Mouse (Mus musculus) embryonic facial prominence, embryonic 14.5 days (tissue): ENCODE results near the gene Adamts14. TPM values are rescaled to one million over a fixed set of nuclear protein-coding genes. Genes with fewer than 3 reads are reported as not detected.
A peak's percentile ranks its signal among the peaks of the same experiment; 100 is the strongest.

ENCODE experiments used
- ATAC-seq: fragments of 200-750 bp; cut with Nextera tagmentation; 2 replicates; pipeline ENCODE4 v1.8.0; 2017; ENCODE audit warnings: low read depth, moderate number of reproducible peaks, moderate TSS enrichment
- DNase-seq: peaks from one replicate; pipeline ENCODE4 v3.0.0-alpha.2; 2015; ENCODE audit warnings: low spot score
- H3K27ac ChIP-seq: fragments of 300-500 bp; sonication (generic); replicated peaks from 2 replicates; pipeline ENCODE4 v1.5.1; 2014; ENCODE audit warnings: low read depth, mild to moderate bottlenecking, low read length, moderate library complexity
- H3K27me3 ChIP-seq: fragments of 300-500 bp; sonication (generic); replicated peaks from 2 replicates; pipeline ENCODE4 v1.6.1; 2014; ENCODE audit warnings: low read length; ENCODE audit not compliant: control insufficient read depth, insufficient read depth
- H3K36me3 ChIP-seq: fragments of 300-500 bp; sonication (generic); 2 replicates; pipeline ENCODE4 v1.6.1; 2014; ENCODE audit warnings: low read length, mixed read lengths; ENCODE audit not compliant: control insufficient read depth, insufficient read depth
- H3K4me1 ChIP-seq: fragments of 300-500 bp; sonication (generic); 2 replicates; pipeline ENCODE4 v1.6.1; 2014; ENCODE audit warnings: antibody characterized with exemption, low read length; ENCODE audit not compliant: control insufficient read depth, insufficient read depth
- H3K4me2 ChIP-seq: fragments of 300-500 bp; sonication (generic); 2 replicates; pipeline ENCODE4 v1.6.1; 2014; ENCODE audit warnings: low read depth, mild to moderate bottlenecking, low read length, moderate library complexity, mixed read lengths
- H3K4me3 ChIP-seq: fragments of 300-500 bp; sonication (generic); 2 replicates; pipeline ENCODE4 v1.5.1; 2014; ENCODE audit warnings: low read depth, mild to moderate bottlenecking, low read length
- H3K9ac ChIP-seq: fragments of 300-500 bp; sonication (generic); 2 replicates; pipeline ENCODE4 v1.6.1; 2014; ENCODE audit warnings: low read depth, mild to moderate bottlenecking, low read length, moderate library complexity, mixed read lengths
- H3K9me3 ChIP-seq: fragments of 300-500 bp; sonication (generic); 2 replicates; pipeline ENCODE4 v1.6.1; 2016; ENCODE audit warnings: low read length; ENCODE audit not compliant: control insufficient read depth
- WGBS: fragments of 180-500 bp; shearing (Covaris S2); extraction: QIAGEN DNeasy Blood & Tissue Kit; methylation state at CpG from one replicate; pipeline ENCODE4 v1.1.7; 2014; 5-methylcytosine and 5-hydroxymethylcytosine counted together
- polyA plus RNA-seq: library from polyadenylated mRNA; unstranded; fragments of >200 nt; fragmentation: Nextera tagmentation; extraction: Ambion mirVana; gene quantifications from 2 replicates; pipeline ENCODE4 v1.2.1, GENCODE M21; 2014

Gene Adamts14
- polyA plus RNA-seq, 1 experiment from 2014 or later, result 7.3 TPM

DNA sequence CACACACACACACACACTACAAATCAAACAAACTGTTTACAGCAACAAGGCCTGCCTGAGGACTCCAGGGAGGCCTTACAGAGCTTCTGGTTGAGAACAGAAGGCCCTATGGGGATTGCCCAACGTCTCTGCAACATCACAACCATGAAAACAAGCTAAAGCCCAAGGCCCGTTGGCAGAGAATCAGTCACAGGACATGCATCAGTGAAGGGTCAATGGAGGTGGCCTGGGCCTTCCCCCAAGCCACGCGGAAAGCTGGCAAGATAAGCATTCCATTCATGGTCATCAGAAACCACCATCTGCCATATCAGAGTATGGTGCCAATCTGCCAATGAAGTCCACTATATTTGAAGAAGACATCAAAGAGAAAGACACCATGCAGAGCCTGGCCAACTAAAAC lies 112.6 kb downstream of the Adamts14 start:
- H3K27ac ChIP-seq, result no peak overlapping the region
- no peaks in the 10 kb centered on the region for H3K4me1 ChIP-seq
- H3K36me3 ChIP-seq, result no peaks in the 10 kb centered on the region
- DNase-seq (no peak), ATAC-seq (no peak)
- H3K9me3 ChIP-seq, result no peaks in the 10 kb centered on the region
- H3K4me2 ChIP-seq, result no peak overlapping the region
- no peak overlapping the region for H3K4me3 ChIP-seq
- no peaks in the 10 kb centered on the region for H3K27me3 ChIP-seq
- no peak overlapping the region for H3K9ac ChIP-seq
- 77% methylated on average over 4 of the region's 4 CpGs for WGBS

DNA sequence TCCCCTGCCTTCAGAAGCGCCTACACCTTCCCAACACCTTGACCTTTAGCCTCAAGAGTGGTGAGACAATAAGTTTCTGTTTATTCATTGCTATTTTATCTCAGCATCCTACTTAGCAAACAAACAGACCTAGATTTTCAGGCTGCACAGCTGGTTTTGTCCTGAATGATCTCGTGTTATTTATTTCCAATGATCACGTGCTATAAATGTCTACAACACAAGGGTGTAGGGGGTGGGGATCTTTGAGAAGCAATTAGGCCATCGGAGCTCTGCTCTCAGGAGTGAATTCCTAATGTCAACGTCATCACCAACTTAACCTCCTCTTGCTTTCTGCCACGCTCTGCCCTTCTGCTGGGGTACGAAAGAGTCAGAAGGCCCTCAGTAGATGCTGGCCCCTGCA lies 113.1 kb downstream of the Adamts14 start:
- DNase-seq, result no peak
- WGBS, result 77% methylated on average over 7 of the region's 7 CpGs

DNA sequence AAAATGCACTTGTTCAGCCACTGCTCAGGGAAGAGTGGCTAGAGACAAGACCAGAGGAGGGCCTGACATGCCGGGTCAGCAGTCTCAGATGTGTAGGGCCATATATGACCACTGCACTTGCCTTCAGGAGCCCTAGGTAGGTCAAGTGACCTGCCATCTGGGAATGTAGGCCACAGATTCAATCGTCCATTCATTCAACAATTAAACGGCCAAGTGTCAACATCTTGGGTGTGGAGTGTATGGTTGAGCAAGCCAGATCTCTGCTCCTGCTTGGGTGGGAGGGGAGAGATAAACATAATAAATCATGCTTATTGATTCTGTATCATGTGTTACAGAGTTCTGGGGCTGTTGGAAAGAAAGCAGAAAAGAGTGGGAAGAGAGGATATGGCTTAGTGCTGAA lies 114.6 kb downstream of the Adamts14 start:
- Histone ChIP-seq H3K36me3 (no peaks in the 10 kb centered on the region), H3K27me3 (no peaks in the 10 kb centered on the region), H3K9ac (no peak overlapping the region), H3K4me3 (no peak overlapping the region), H3K9me3 (no peaks in the 10 kb centered on the region), H3K4me2 (no peak overlapping the region), H3K27ac (no peak overlapping the region), H3K4me1 (no peaks in the 10 kb centered on the region)
- no peak for DNase-seq
- WGBS, result 78% methylated on average over 3 of the region's 3 CpGs
- ATAC-seq, result no peak

More for the DNA sequence above, 113.1 kb downstream of the Adamts14 start:
- Histone ChIP-seq H3K9ac (no peak overlapping the region), H3K4me2 (no peak overlapping the region), H3K4me3 (no peak overlapping the region), H3K4me1 (no peaks in the 10 kb centered on the region), H3K9me3 (no peaks in the 10 kb centered on the region), H3K27me3 (no peaks in the 10 kb centered on the region), H3K36me3 (no peaks in the 10 kb centered on the region), H3K27ac (no peak overlapping the region)
- no peak for ATAC-seq

DNA sequence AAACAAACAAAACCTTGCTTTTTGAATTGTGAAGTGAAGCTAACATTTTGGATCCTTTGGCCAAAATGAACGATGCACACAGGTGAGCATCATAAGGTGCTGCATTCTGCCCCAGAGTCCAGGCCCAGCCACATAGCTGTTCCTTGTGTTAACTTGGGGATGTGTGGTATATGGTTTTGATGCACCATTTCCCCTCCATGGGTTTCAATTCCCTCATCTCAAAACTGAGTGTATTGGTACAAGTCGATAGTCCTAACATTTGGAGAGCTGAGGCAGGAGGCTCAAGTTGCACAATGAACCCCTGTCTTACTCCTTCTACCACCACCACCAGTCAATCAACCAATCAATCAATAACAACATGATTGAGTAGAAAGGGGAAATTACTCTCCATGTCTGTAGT lies 116.8 kb downstream of the Adamts14 start:
- no peak overlapping the region for H3K4me2 ChIP-seq
- no peak overlapping the region for H3K27ac ChIP-seq
- H3K36me3 ChIP-seq, result no peaks in the 10 kb centered on the region
- H3K4me1 ChIP-seq, result no peaks in the 10 kb centered on the region
- no peak overlapping the region for H3K9ac ChIP-seq
- 98% methylated on average over 2 of the region's 2 CpGs for WGBS
- no peak overlapping the region for H3K4me3 ChIP-seq
- DNase-seq (no peak), ATAC-seq (no peak)
- H3K9me3 ChIP-seq, result no peaks in the 10 kb centered on the region
- no peaks in the 10 kb centered on the region for H3K27me3 ChIP-seq

DNA sequence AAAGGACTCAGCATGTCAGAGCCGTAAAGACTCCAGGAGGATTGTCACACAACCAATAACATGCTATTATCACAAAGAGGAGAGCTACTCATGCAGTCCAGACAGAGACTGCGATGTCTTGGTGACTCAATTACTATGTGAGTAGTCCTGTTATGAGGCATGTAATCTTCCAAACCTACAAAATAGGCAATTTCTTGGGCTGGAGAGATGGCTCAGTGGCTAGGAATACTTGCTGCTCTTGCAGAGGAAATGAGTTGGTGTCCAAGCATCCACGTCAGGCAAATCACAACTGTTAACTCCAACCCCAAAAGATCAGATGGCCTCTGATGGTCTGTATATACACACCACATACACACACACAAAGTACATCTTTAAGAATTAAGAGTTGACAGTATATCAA lies 117.6 kb downstream of the Adamts14 start:
- Histone ChIP-seq H3K27me3 (no peaks in the 10 kb centered on the region), H3K4me1 (no peaks in the 10 kb centered on the region), H3K27ac (no peak overlapping the region), H3K4me3 (no peak overlapping the region), H3K4me2 (no peak overlapping the region), H3K9me3 (no peaks in the 10 kb centered on the region), H3K9ac (no peak overlapping the region), H3K36me3 (no peaks in the 10 kb centered on the region)
- WGBS, result 69% methylated on average over 3 of the region's 3 CpGs
- no peak for DNase-seq
- ATAC-seq, result no peak

DNA sequence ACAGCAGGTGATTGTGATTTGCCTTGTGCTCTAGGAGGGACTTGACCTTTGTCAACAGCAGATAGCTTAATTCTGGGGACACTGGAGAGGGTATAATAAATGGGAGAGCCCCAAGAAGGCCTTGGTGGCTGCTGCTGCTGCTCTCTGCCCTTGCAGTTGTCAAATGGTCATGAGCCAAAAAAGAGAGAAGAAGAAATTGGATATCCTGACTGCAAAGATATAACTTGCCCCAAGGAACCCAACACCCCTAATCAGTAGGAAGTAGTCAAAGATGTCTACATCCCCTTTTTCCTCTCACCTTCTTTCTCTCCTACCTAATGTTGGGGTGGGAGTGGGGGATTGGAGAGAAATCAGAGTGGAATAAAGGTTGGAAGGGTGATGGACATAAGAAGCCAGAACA lies 121.1 kb downstream of the Adamts14 start:
- no peak overlapping the region for H3K4me3 ChIP-seq
- no peak overlapping the region for H3K4me2 ChIP-seq
- no peak overlapping the region for H3K9ac ChIP-seq
- no peaks in the 10 kb centered on the region for H3K36me3 ChIP-seq
- H3K4me1 ChIP-seq, result no peaks in the 10 kb centered on the region
- DNase-seq (no peak), ATAC-seq (no peak)
- no peak overlapping the region for H3K27ac ChIP-seq
- no peaks in the 10 kb centered on the region for H3K9me3 ChIP-seq
- no peaks in the 10 kb centered on the region for H3K27me3 ChIP-seq

DNA sequence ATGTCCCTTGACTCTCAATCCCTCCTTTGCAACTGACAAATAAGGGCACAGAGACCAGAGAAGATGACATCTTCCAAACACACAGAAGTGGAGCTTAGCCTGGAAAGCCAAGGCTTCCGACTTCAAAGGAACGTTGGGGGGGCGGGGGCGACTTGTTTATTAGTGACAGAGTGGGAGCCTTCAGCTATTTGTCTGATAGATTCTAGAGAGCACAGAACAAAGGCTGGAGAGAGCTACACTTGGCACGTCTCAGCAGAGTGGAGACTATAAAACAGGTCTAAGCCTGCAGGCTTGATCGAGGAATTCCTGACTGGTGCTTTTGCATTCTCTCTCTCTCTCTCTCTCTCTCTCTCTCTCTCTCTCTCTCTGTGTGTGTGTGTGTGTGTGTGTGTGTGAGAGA lies 122.6 kb downstream of the Adamts14 start:
- no peaks in the 10 kb centered on the region for H3K27me3 ChIP-seq
- no peak overlapping the region for H3K4me2 ChIP-seq
- no peaks in the 10 kb centered on the region for H3K36me3 ChIP-seq
- no peak overlapping the region for H3K27ac ChIP-seq
- DNase-seq, result peak; percentile 89
- ATAC-seq, result no peak
- H3K4me1 ChIP-seq, result peaks cover 1% of the 10 kb centered on the region
- no peak overlapping the region for H3K4me3 ChIP-seq
- WGBS, result 42% methylated on average over 6 of the region's 6 CpGs
- H3K9ac ChIP-seq, result no peak overlapping the region
- no peaks in the 10 kb centered on the region for H3K9me3 ChIP-seq

DNA sequence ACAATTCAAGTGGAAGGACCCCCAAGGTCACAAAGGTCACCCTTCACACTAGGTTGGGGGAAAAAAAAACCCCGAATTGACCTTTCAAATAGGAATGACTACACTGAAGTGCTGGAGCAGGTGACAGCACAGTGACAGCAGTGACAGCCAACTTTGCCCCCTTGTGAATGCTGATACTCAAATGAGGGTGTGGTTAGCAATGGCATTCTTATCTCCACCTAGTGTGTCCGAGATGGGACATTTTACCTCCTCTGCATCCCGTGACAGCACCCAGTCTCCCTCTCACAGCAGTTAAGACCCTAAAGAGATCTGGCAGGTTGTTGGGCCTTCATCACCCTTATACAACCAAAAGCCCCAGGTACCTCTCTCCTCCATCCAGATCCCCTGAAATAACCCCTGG lies 123.8 kb downstream of the Adamts14 start:
- peaks cover 7% of the 10 kb centered on the region for H3K4me1 ChIP-seq
- H3K27me3 ChIP-seq, result no peaks in the 10 kb centered on the region
- H3K27ac ChIP-seq, result no peak overlapping the region
- ATAC-seq, result no peak
- no peaks in the 10 kb centered on the region for H3K9me3 ChIP-seq
- H3K4me2 ChIP-seq, result no peak overlapping the region
- WGBS, result 77% methylated on average over 3 of the region's 3 CpGs
- no peak for DNase-seq
- H3K36me3 ChIP-seq, result no peaks in the 10 kb centered on the region
- H3K4me3 ChIP-seq, result no peak overlapping the region
- no peak overlapping the region for H3K9ac ChIP-seq

DNA sequence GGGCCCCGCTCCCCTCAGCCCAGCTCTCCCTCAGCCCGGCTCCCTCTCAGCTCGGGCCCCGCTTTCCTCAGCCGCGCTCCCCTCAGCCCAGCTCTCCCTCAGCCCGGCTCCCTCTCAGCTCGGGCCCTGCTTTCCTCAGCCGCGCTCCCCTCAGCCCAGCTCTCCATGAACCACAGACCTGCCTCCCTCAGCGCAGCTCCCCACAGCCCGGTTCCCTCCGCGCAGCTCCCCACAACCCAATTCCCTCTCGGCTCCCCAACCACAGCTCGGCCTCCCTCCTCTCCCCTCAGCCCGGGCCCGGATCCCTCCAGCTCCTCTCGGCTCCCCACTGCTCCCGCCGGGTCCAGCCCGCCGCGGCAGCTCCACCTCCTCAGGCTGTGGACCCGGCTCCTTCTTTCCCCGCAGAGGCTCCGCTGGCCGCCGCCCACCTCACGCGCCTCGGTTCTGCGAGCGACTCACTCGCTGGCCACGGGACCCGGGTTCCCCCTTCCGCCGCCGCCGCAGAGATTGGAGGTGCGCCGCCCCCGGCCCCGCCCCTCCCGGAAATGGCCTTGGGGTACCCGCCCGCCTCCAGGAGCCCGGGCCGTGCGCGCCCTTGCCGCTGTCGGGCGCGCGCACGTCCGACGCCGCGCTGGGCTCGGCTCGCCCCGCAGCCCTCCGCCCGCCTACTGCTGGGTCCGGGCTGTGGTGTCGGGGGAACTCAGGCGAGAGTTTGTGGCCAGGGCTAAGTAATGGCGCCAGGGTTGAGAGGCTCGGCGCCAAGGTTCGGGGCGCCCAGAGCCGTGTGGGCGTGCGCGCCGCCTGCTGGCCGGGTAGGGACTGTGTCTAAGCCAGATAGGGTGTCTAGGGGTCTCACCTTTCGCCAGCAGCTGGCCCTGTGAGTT lies 125.8 kb downstream of the Adamts14 start, which contains the start of gene Sgpl1:
TSS of gene Sgpl1 (minus strand) at position 547 of the 884 bp plus-strand sequence.
- peak within 1 kb of the TSS; percentile 83 for H3K4me3 ChIP-seq
- no peaks in the 10 kb centered on the region for H3K27me3 ChIP-seq
- no peaks in the 10 kb centered on the region for H3K36me3 ChIP-seq
- ATAC-seq (peak; percentile 87), DNase-seq (peak; percentile 95)
- H3K9me3 ChIP-seq, result no peaks in the 10 kb centered on the region
- H3K27ac ChIP-seq, result peak within 1 kb of the TSS; percentile 95
- H3K9ac ChIP-seq, result peak within 1 kb of the TSS; percentile 88
- peaks cover 7% of the 10 kb centered on the region for H3K4me1 ChIP-seq
- H3K4me2 ChIP-seq, result peak within 1 kb of the TSS; percentile 84
- WGBS, result under 1% methylated on average over 32 of the region's 82 CpGs
